Mouse (Mus musculus) brown adipose tissue, adult 24 weeks (tissue): ENCODE results near the gene Coq10a. TPM values are rescaled to one million over a fixed set of nuclear protein-coding genes. Genes with fewer than 3 reads are reported as not detected.

ENCODE experiments used
- polyA plus RNA-seq: library from polyadenylated mRNA; stranded (reverse); fragments of >200 nt; gene quantifications from 2 replicates; pipeline ENCODE4 v1.2.4, GENCODE M21; 2012; ENCODE audit not compliant: missing spikeins, insufficient read depth, insufficient read length

Gene Coq10a
- polyA plus RNA-seq, 1 experiment, result 173 TPM

Other genes with a start within 250 kb of the Coq10a start
- gene Rbms2, start 188.7 kb downstream of the Coq10a start, polyA plus RNA-seq, result 93.3 and 95.4 TPM in 2 replicates
- 0.87 TPM in 1 of 2 replicates, not detected in the other for gene Gls2, start 174.5 kb downstream of the Coq10a start, polyA plus RNA-seq
- gene Spryd4, start 157.2 kb downstream of the Coq10a start, polyA plus RNA-seq, result 7.8 and 10.0 TPM in 2 replicates
- gene Mip, start 143.2 kb downstream of the Coq10a start, polyA plus RNA-seq, result not detected in 2 replicates
- 3.6 and 5.3 TPM in 2 replicates for gene Timeless, start 136.9 kb downstream of the Coq10a start, polyA plus RNA-seq
- not detected in 2 replicates for gene Apon, start 114.9 kb downstream of the Coq10a start, polyA plus RNA-seq
- not detected in 2 replicates for gene Apof, start 100.3 kb downstream of the Coq10a start, polyA plus RNA-seq
- gene Stat2, start 98.4 kb downstream of the Coq10a start, polyA plus RNA-seq, result 5.4 and 5.5 TPM in 2 replicates
- not detected in 2 replicates for gene Il23a, start 70.2 kb downstream of the Coq10a start, polyA plus RNA-seq
- gene Pan2, start 65.7 kb downstream of the Coq10a start, polyA plus RNA-seq, result 5.9 and 8.9 TPM in 2 replicates
- gene Cnpy2, start 46.5 kb downstream of the Coq10a start, polyA plus RNA-seq, result 115 and 131 TPM in 2 replicates
- gene Cs, start 31.3 kb downstream of the Coq10a start, polyA plus RNA-seq, result 1,610 and 1,861 TPM in 2 replicates
- gene Ankrd52, start 8.1 kb upstream of the Coq10a start, polyA plus RNA-seq, result 16.9 and 22.4 TPM in 2 replicates
- gene Slc39a5, start 32.2 kb upstream of the Coq10a start, polyA plus RNA-seq, result not detected in 2 replicates
- 67.1 and 87.6 TPM in 2 replicates for gene Nabp2, start 42.5 kb upstream of the Coq10a start, polyA plus RNA-seq
- gene Rnf41, start 42.7 kb upstream of the Coq10a start, polyA plus RNA-seq, result 15.1 and 17.1 TPM in 2 replicates
- 63.7 and 94.7 TPM in 2 replicates for gene Smarcc2, start 90.3 kb upstream of the Coq10a start, polyA plus RNA-seq
- 1,414 and 1,508 TPM in 2 replicates for gene Myl6, start 125.1 kb upstream of the Coq10a start, polyA plus RNA-seq
- gene Myl6b, start 129.7 kb upstream of the Coq10a start, polyA plus RNA-seq, result 13.5 and 24.5 TPM in 2 replicates
- 31.6 and 35.5 TPM in 2 replicates for gene Esyt1, start 156.9 kb upstream of the Coq10a start, polyA plus RNA-seq
- 4.7 TPM in 2 replicates for gene Zc3h10, start 178.8 kb upstream of the Coq10a start, polyA plus RNA-seq
- gene Rpl41, start 180.3 kb upstream of the Coq10a start, polyA plus RNA-seq, result 1,628 and 2,018 TPM in 2 replicates
- 36.0 and 56.8 TPM in 2 replicates for gene Pa2g4, start 197.0 kb upstream of the Coq10a start, polyA plus RNA-seq
- gene Erbb3, start 220.7 kb upstream of the Coq10a start, polyA plus RNA-seq, result 1.3 and 2.0 TPM in 2 replicates